Mouse (Mus musculus): ENCODE measurements around the gene Dpp10.

Gene Dpp10

DNA sequence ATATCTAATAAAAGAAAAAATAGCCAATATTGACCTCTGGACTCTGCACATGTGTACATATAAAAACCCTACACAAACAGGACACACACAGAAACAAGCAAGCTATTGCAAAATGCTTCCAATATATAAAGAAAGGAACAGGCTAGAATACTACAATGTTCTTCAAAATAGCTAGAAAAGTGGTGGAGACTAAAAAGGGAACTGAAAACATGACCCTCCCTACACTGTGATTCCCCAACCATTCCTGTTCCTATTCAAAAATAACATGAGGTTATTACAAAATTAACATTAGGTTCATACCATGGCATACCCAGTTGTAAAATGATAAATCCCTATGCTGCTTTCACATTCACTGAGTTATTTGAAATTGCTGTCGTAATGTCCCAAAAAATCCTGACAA is 125.8 kb downstream of the Dpp10 start:
- DNase-seq (ENCODE audit: low read depth, low spot score) = no peak

- DNase-seq (ENCODE audit: low read depth, low spot score) = no peak
Measured at GRCm38 (mm10) chr1:123902628-123903027, 142.7 kb downstream of the Dpp10 start.

- DNase-seq (ENCODE audit: low read depth, low spot score) = no peak
Measured at GRCm38 (mm10) chr1:123901218-123901617, 144.1 kb downstream of the Dpp10 start.

GRCm38 (mm10) chr1:123887243-123887642 is 158.1 kb downstream of the Dpp10 start:
- no peak for DNase-seq (ENCODE audit: low read depth, low spot score)

DNA sequence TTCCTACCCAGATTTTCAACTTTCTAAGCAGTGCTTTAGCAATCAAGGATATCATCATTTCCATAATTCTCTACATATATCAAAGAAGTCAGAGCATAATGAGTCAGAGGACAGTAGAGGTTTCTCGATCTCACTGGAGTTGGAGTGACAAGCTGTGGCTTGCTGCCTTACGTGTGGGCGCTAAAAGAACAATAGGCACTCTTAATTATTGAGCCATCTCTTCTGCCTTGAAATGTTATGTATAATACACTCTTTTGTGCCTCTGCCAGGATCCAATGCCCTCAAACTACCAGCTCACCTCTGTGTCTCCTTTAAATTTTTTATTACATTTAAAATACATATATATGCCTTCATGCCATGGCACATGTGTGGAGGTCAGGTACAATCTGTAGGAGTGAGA is 198.5 kb downstream of the Dpp10 start:
- DNase-seq (ENCODE audit: low read depth, low spot score) = no peak

DNA sequence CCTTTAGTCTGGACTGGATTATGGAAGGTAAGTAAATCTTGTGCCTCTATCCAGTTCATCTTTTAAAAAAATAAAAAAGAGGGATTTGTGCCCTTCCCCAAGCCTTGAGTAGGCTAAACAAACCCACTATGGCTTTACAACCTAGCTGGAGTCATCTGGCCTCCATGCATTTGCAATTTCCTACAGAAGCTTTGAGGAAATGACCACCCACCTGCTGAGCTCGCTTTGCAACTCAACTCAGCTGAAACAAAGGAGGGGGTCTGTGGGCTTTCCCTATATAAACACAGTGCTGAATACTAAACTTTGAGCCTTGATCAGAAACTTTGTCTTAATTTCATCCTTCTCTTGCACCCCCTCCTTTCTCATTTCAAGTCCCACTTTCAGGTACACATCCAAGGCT is 244.2 kb downstream of the Dpp10 start:
- no peak for DNase-seq (ENCODE audit: low read depth, low spot score)

- DNase-seq (ENCODE audit: low read depth, low spot score) = no peak
Measured at GRCm38 (mm10) chr1:123765511-123765910, 279.8 kb downstream of the Dpp10 start.

- DNase-seq (ENCODE audit: low read depth, low spot score) = no peak
Measured at GRCm38 (mm10) chr1:123762272-123762671, 283.1 kb downstream of the Dpp10 start.

GRCm38 (mm10) chr1:123756055-123756454 is 289.3 kb downstream of the Dpp10 start:
- DNase-seq (ENCODE audit: low read depth, low spot score) = no peak

GRCm38 (mm10) chr1:123707292-123707691 is 338.1 kb downstream of the Dpp10 start:
- DNase-seq (ENCODE audit: low read depth, low spot score) = no peak

DNA sequence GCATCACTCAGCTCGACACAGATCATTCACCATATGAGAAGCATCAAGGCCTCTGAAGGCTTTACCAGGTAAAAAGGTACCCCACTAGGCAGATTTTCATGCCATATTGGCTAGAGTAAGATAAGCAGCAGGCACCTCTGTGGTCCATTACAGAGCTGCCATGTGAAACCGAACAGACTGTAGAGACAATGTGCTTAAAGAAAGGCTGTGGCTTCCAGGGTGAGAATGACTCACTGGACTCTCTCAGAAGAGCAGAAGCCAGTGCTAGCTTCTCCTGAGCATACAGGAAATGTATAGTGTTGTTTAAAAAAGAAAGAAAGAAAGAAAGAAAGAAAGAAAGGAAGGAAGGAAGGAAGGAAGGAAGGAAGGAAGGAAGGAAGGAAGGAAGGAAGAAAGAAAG is 386.9 kb downstream of the Dpp10 start:
- no peak for DNase-seq (ENCODE audit: low read depth, low spot score)

GRCm38 (mm10) chr1:123656607-123657006 is 388.8 kb downstream of the Dpp10 start:
- DNase-seq (ENCODE audit: low read depth, low spot score) = no peak

GRCm38 (mm10) chr1:123637897-123638296 is 407.5 kb downstream of the Dpp10 start:
- no peak for DNase-seq (ENCODE audit: low read depth, low spot score)

DNA sequence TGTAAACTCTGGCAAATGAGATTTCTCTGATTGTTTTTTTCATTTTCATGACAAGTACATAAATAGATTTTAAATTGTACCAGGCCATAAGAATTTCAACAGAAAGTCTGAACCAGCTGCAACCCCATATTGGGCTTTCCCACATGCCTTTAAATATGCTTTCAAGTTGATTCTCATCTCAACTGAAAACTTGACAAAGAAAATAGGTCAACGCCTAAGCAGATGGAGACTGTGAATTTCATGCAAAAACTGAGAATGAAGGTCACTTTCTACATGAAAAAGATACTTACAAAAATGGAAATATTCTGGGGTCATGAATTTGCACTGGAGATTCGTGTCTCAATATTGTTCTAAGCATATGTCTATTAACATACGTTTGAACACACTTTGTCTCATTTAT is 417.1 kb downstream of the Dpp10 start:
- no peak for DNase-seq (ENCODE audit: low read depth, low spot score)

DNA sequence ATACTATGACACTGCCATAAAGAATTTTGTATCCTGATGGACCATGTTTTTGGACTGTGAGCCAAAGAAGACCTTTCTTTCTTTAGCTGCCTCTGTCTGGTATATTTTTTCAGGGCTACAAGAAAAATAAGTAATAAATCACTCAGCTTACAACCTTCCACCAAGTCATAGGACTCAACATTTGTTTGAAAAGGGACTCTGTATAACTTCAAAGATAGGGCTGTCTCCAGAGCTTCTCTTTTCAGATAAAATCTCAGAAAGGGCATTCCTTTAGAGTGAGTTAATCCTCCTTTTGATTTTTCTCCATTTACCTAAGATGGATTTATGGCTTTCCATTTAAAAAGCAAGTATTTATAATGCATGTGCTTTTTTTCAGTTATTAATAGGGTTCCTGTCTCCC is 460.5 kb downstream of the Dpp10 start:
- no peak for DNase-seq (ENCODE audit: low read depth, low spot score)

DNA sequence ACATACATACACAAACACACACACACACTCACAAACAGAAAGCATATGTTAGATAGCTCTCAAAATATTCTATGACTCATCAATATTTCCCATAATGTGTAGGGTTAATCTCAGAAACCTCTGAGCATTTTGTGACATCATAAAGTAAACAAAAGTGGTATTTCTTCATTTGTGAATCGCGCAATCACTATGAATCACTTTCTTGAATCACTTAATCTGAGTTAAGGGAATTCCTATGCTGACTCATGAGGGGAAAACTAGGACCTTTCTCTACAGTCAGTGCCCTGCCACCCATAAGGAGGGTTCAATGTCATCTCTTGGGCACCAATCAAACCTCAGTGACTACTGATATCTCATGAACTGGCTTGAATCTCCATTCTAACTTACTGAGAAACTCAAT is 465.2 kb downstream of the Dpp10 start:
- DNase-seq (ENCODE audit: low read depth, low spot score) = no peak

DNA sequence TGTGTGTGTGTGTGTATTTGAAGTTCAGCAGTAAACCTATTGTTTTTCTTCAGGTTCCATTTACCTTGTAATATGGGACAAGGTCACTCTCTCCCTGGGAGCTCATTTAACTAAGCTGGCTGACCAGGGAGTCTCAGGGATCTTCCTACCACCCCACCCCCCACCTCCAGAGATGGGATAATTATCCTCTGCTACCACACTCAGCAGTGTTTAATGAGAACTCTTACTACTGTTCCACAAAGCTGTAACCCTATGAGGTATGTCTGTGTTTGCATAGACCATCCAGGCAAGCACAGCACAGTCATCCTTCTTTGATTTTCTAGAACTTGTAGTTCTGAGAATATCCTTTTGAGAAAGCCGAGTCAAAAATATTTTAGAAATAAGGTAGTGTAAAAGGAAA is 471.6 kb downstream of the Dpp10 start:
- DNase-seq (ENCODE audit: low read depth, low spot score) = no peak

GRCm38 (mm10) chr1:123542496-123542895 is 502.9 kb downstream of the Dpp10 start:
- no peak for DNase-seq (ENCODE audit: low read depth, low spot score)

DNA sequence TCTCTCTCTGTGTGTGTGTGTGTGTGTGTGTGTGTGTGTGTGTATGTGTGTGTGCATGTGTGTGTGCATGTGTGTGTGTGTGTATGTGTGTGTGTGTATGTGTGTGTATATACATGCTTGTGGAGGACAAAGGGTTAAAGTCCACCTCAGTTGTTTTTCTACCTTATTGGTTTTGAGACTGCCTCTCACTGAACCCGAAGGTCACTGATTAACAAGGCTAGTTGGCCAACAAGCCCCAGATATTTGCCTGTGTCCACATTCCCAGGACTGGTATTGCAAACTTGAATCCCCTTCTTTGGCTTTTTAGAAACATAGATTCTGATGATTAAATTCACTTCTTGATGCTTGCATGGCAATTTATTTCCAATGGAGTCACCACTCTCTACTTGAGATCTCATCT is 577.6 kb downstream of the Dpp10 start:
- no peak for DNase-seq (ENCODE audit: low read depth, low spot score)

DNA sequence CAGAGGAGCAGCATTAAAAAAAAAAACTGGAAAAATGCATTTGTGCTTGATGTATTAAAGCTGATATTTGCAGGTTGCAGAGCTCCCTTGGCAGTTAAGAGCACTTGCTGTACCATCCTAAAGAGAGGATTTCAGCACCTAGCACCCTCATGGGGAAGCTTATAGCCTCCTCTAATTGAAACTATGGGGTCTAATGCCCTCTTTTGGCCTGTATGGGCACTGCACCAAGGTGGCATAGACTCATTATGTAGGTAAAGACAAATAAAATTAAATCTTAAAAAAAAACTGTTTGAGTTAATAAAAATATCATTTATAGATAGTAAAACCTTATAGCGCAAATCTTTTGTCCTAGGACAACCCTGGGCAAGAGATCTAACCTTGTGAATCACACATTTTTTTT is 631.2 kb downstream of the Dpp10 start:
- DNase-seq (ENCODE audit: low read depth, low spot score) = no peak

DNA sequence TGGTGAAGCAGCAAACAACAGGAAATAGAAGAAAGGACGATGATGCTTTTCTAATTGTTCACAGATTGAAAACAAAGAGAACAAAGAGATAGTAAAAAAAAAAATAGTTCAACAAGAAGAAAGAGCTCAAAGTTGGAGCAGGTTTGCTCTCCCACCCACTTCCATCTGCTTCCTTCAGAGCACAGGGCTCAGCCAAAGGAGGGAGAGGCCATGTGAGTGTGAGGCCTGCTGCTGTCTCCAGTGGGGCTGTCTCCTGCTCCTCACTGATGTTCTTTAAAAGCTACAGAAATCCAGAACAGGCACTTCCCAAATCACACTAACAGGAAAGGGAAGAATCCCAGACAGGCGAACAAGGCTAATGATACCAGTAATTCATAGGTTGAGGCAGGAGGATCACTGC is 694.1 kb downstream of the Dpp10 start:
- DNase-seq (ENCODE audit: low read depth, low spot score) = no peak

GRCm38 (mm10) chr1:123337877-123338276 is 707.5 kb downstream of the Dpp10 start:
- no peak for DNase-seq (ENCODE audit: low read depth, low spot score)

- no peak for DNase-seq (ENCODE audit: low read depth, low spot score)
Measured at GRCm38 (mm10) chr1:123316886-123317285, 728.5 kb downstream of the Dpp10 start.
